Mouse (Mus musculus) lung, postnatal 0 days (tissue): ENCODE measurements around the gene Mcub. TPM values are rescaled to one million over a fixed set of nuclear protein-coding genes. Genes with fewer than 3 reads are reported as not detected.
A peak's percentile ranks its signal among the peaks of the same experiment; 100 is the strongest.

Experiments
- ATAC-seq: fragments of 200-750 bp; cut with Nextera tagmentation; 2 replicates; pipeline ENCODE4 v1.8.0; 2017; ENCODE audit warnings: moderate library complexity
- DNase-seq: peaks from one replicate; pipeline ENCODE4 v3.0.0-alpha.2; 2016; ENCODE audit warnings: low spot score
- H3K27ac ChIP-seq: fragments of 300-500 bp; sonication (generic); 2 replicates; pipeline ENCODE4 v1.5.1; 2014; ENCODE audit warnings: antibody characterized with exemption, mild to moderate bottlenecking, low read length, mixed read lengths
- H3K27me3 ChIP-seq: fragments of 300-500 bp; sonication (generic); replicated peaks from 2 replicates; pipeline ENCODE4 v1.6.1; 2014; ENCODE audit warnings: low read length, mixed read lengths; ENCODE audit not compliant: insufficient read depth
- H3K36me3 ChIP-seq: fragments of 300-500 bp; sonication (generic); 2 replicates; pipeline ENCODE4 v1.6.1; 2014; ENCODE audit warnings: low read length, mixed read lengths; ENCODE audit not compliant: insufficient read depth
- H3K4me1 ChIP-seq: fragments of 300-500 bp; sonication (generic); 2 replicates; pipeline ENCODE4 v1.6.1; 2014; ENCODE audit warnings: antibody characterized with exemption, low read depth, low read length, mixed read lengths; ENCODE audit not compliant: insufficient read depth
- H3K4me2 ChIP-seq: fragments of 300-500 bp; sonication (generic); replicated peaks from 2 replicates; pipeline ENCODE4 v1.6.1; 2014; ENCODE audit warnings: low read depth, mild to moderate bottlenecking, low read length, moderate library complexity, mixed read lengths
- H3K4me3 ChIP-seq: fragments of 300-500 bp; sonication (generic); 2 replicates; pipeline ENCODE4 v1.5.1; 2014; ENCODE audit warnings: low read depth, low read length
- H3K9ac ChIP-seq: fragments of 300-500 bp; sonication (generic); replicated peaks from 2 replicates; pipeline ENCODE4 v1.6.1; 2014; ENCODE audit warnings: low read depth, mild to moderate bottlenecking
- H3K9me3 ChIP-seq: fragments of 300-500 bp; sonication (generic); 2 replicates; pipeline ENCODE4 v1.6.1; 2016; ENCODE audit warnings: low read length, mixed read lengths
- CTCF ChIP-seq: IDR thresholded peaks from 2 replicates; pipeline ENCODE4 v1.5.1; 2016; ENCODE audit warnings: antibody characterized with exemption, mild to moderate bottlenecking
- EP300 ChIP-seq: IDR thresholded peaks from 2 replicates; pipeline ENCODE4 v1.6.1; 2016; ENCODE audit warnings: antibody characterized with exemption, mild to moderate bottlenecking, control low read depth
- WGBS: fragments of 180-500 bp; shearing (Covaris S2); extraction: QIAGEN DNeasy Blood & Tissue Kit; methylation state at CpG from one replicate; pipeline ENCODE4 v1.1.7; 2014; 5-methylcytosine and 5-hydroxymethylcytosine counted together
- polyA plus RNA-seq: library from polyadenylated mRNA; unstranded; fragments of >200 nt; fragmentation: Nextera tagmentation; extraction: Ambion mirVana; gene quantifications from 2 replicates; pipeline ENCODE4 v1.2.1, GENCODE M21; 2015

Mcub gene
- polyA plus RNA-seq, 1 experiment from 2014 or later, result 11.8 TPM

- Histone ChIP-seq H3K27me3 (no peaks in the 10 kb centered on the region), H3K9me3 (no peaks in the 10 kb centered on the region), H3K4me2 (no peak overlapping the region), H3K4me3 (no peak overlapping the region), H3K9ac (no peak overlapping the region), H3K36me3 (peaks cover 48% of the 10 kb centered on the region), H3K27ac (no peak overlapping the region), H3K4me1 (no peaks in the 10 kb centered on the region)
- no peak for DNase-seq
- ATAC-seq, result no peak
- TF ChIP-seq EP300, result no peak
- 74% methylated on average over 7 of the region's 7 CpGs for WGBS
These were observed 28.0 kb upstream of the Mcub start for GRCm38 (mm10) chr3:129998001-129998400.

GRCm38 (mm10) chr3:129997324-129997723, 27.3 kb upstream of the Mcub start:
- Histone ChIP-seq H3K4me3 (no peak overlapping the region), H3K9ac (no peak overlapping the region), H3K4me1 (no peaks in the 10 kb centered on the region), H3K27ac (no peak overlapping the region), H3K36me3 (peaks cover 49% of the 10 kb centered on the region), H3K9me3 (no peaks in the 10 kb centered on the region), H3K27me3 (no peaks in the 10 kb centered on the region), H3K4me2 (no peak overlapping the region)
- WGBS, result 66% methylated on average over 3 of the region's 3 CpGs
- DNase-seq (no peak), ATAC-seq (no peak)
- no peak for TF ChIP-seq EP300
- no peak for TF ChIP-seq CTCF

- WGBS, result 72% methylated on average over 13 of the region's 13 CpGs
- H3K9ac ChIP-seq, result no peak overlapping the region
- no peaks in the 10 kb centered on the region for H3K4me1 ChIP-seq
- TF ChIP-seq CTCF (no peak), EP300 (no peak)
- no peak overlapping the region for H3K4me3 ChIP-seq
- DNase-seq, result peak; percentile 32
- peaks cover 47% of the 10 kb centered on the region; the same call in 1 of the 2 replicates for H3K36me3 ChIP-seq
- no peaks in the 10 kb centered on the region for H3K27me3 ChIP-seq
- H3K27ac ChIP-seq, result no peak overlapping the region
- ATAC-seq, result peak; percentile 89
- H3K4me2 ChIP-seq, result no peak overlapping the region
- H3K9me3 ChIP-seq, result no peaks in the 10 kb centered on the region
These were observed 17.3 kb upstream of the Mcub start for GRCm38 (mm10) chr3:129987297-129987696.

DNA sequence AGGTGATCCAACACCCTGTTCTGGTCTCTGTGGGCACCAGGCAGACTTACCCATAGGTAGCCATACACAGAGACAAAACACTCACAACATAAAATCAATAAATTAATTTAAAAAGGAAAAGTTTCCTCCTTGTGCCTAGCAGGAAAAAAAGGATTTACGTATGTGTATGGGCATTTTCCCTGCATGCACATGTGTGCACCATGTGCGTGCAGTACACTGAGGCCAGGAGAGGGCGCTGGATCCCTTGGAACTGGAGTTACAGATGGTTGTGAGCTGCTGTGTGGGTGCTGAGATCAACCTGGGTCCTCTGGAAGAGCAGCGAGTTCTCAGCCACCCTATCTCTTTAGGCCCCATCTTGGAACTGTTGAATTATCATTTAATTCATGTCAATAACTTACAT, 15.3 kb upstream of the Mcub start:
- Histone ChIP-seq H3K9ac (no peak overlapping the region), H3K4me1 (no peaks in the 10 kb centered on the region), H3K36me3 (peaks cover 33% of the 10 kb centered on the region; the same call in 1 of the 2 replicates), H3K27me3 (no peaks in the 10 kb centered on the region), H3K27ac (no peak overlapping the region), H3K4me3 (no peak overlapping the region), H3K9me3 (no peaks in the 10 kb centered on the region), H3K4me2 (no peak overlapping the region)
- no peak for DNase-seq
- ATAC-seq, result no peak
- TF ChIP-seq EP300, result no peak
- peak; percentile 51 for TF ChIP-seq CTCF
- WGBS, result 90% methylated on average over 4 of the region's 4 CpGs

DNA sequence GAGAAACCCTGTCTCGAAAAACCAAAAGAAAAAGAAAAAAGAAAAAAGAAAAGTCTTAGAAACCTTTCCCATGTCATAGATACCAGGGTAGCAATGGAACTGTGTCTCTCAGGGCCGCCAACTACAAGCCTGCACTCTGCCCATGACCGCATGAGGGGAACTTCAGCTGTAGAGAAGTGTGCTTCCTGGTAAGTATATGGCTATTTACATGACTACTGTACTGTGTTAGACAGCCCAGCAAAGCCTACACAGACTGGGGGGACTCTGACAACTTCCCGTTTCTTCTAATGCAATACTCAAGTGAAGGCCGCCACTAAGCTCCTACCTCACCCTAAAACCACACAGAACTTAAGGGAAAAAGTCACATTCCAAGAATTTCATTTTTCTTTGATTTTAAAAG, 14.8 kb upstream of the Mcub start:
- Histone ChIP-seq H3K4me1 (no peaks in the 10 kb centered on the region), H3K9me3 (no peaks in the 10 kb centered on the region), H3K4me2 (no peak overlapping the region), H3K36me3 (peaks cover 27% of the 10 kb centered on the region; the same call in 1 of the 2 replicates), H3K27me3 (no peaks in the 10 kb centered on the region), H3K4me3 (no peak overlapping the region), H3K27ac (no peak overlapping the region), H3K9ac (no peak overlapping the region)
- ATAC-seq (no peak), DNase-seq (peak; percentile 5)
- no peak for TF ChIP-seq CTCF
- TF ChIP-seq EP300, result no peak
- 88% methylated on average over 5 of the region's 5 CpGs for WGBS

DNA sequence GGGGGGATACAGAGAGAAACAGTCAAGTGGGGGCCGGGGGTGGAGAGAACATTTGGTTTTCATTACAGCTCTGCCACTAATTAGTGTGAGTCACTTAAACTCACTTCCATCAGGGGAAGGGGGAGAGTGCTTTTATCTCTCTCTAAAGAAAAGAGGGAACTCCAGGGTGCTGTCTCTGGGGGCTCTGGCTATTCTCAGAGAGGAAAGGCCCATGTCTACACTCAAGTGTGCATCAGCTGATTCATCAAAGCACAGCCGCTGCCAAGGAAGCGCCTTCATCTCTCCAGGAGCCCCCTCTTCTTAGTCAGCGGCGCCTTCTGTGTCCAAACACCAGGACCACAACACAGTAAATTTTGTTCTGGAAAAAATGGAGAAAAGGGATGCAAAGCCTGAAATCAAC, 12.3 kb upstream of the Mcub start:
- ATAC-seq (no peak), DNase-seq (no peak)
- Histone ChIP-seq H3K36me3 (peaks cover 9% of the 10 kb centered on the region; the same call in 1 of the 2 replicates), H3K4me2 (no peak overlapping the region), H3K27me3 (no peaks in the 10 kb centered on the region), H3K4me3 (no peak overlapping the region), H3K27ac (no peak overlapping the region), H3K9me3 (no peaks in the 10 kb centered on the region), H3K4me1 (no peaks in the 10 kb centered on the region), H3K9ac (no peak overlapping the region)
- no peak for TF ChIP-seq EP300
- TF ChIP-seq CTCF, result no peak
- WGBS, result 83% methylated on average over 5 of the region's 5 CpGs

DNA sequence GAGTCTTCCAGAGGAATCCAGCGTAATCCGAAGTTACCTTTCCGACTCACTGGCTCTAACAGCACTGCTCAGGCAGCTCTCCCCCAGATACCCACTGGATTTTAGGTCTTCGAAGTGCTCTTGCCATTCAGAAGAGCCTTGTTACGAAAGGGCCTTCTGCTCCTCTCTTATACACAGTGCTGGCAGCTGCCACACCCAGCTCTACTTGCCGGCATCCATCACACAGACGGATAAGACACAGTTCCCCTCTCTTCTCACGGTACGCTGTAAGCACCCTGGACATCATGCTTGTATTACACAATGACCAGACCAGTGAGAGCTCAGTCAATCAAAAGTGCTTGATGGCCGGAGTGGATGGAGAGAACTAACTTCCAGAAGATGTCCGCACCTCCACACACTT, 11.8 kb upstream of the Mcub start:
- no peak overlapping the region for H3K4me2 ChIP-seq
- H3K9me3 ChIP-seq, result no peaks in the 10 kb centered on the region
- TF ChIP-seq EP300, result no peak
- TF ChIP-seq CTCF, result no peak
- no peaks in the 10 kb centered on the region for H3K27me3 ChIP-seq
- no peak overlapping the region for H3K4me3 ChIP-seq
- no peak overlapping the region for H3K9ac ChIP-seq
- peaks cover 8% of the 10 kb centered on the region; the same call in 1 of the 2 replicates for H3K36me3 ChIP-seq
- DNase-seq (no peak), ATAC-seq (no peak)
- WGBS, result 78% methylated on average over 11 of the region's 11 CpGs
- no peak overlapping the region for H3K27ac ChIP-seq
- no peaks in the 10 kb centered on the region for H3K4me1 ChIP-seq
